Mouse (Mus musculus) forebrain, embryonic 10.5 days (tissue): ENCODE results near the gene Med12l. TPM values are rescaled to one million over a fixed set of nuclear protein-coding genes. Genes with fewer than 3 reads are reported as not detected.
A peak's percentile ranks its signal among the peaks of the same experiment; 100 is the strongest.
"Not testable (repeated sequence)": the region's sequence is repeated elsewhere in the genome, so short reads cannot be mapped to it uniquely, and the experiment has no call there.

Experiments
- DNase-seq: peaks from one replicate; pipeline ENCODE4 v3.0.0-alpha.2; 2017; ENCODE audit warnings: low spot score; ENCODE audit errors: extremely low spot score
- H3K27ac ChIP-seq: fragments of 300-500 bp; sonication (generic); 2 replicates; pipeline ENCODE4 v1.5.1; 2016; ENCODE audit warnings: mild to moderate bottlenecking
- H3K27me3 ChIP-seq: fragments of 300-500 bp; sonication (generic); 2 replicates; pipeline ENCODE4 v1.6.1; 2016; ENCODE audit warnings: mild to moderate bottlenecking; ENCODE audit not compliant: poor library complexity, severe bottlenecking
- H3K36me3 ChIP-seq: fragments of 300-500 bp; sonication (generic); replicated peaks from 2 replicates; pipeline ENCODE4 v1.6.1; 2016; ENCODE audit warnings: mild to moderate bottlenecking, moderate library complexity
- H3K4me1 ChIP-seq: fragments of 300-500 bp; sonication (generic); 2 replicates; pipeline ENCODE4 v1.6.1; 2016
- H3K4me3 ChIP-seq: fragments of 300-500 bp; sonication (generic); 2 replicates; pipeline ENCODE4 v1.5.1; 2016; ENCODE audit warnings: mild to moderate bottlenecking, moderate library complexity
- H3K9me3 ChIP-seq: fragments of 300-500 bp; sonication (generic); 2 replicates; pipeline ENCODE4 v1.6.1; 2016; ENCODE audit warnings: mild to moderate bottlenecking, moderate library complexity
- WGBS: fragments of 180-500 bp; shearing (Covaris S2); methylation state at CpG from one replicate; pipeline ENCODE4 v1.1.7; 2016; 5-methylcytosine and 5-hydroxymethylcytosine counted together
- polyA plus RNA-seq: library from polyadenylated mRNA; unstranded; fragments of >200 nt; fragmentation: Nextera tagmentation; extraction: Ambion mirVana; gene quantifications from 2 replicates; pipeline ENCODE4 v1.2.1, GENCODE M21; 2016

Gene Med12l
- polyA plus RNA-seq, 1 experiment from 2014 or later, result 3.1 TPM

- Histone ChIP-seq H3K36me3 (no peaks in the 10 kb centered on the region; the same call in 1 of the 2 replicates), H3K27ac (no peak overlapping the region), H3K4me1 (peaks cover 18% of the 10 kb centered on the region), H3K4me3 (no peak overlapping the region), H3K9me3 (no peaks in the 10 kb centered on the region), H3K27me3 (no peaks in the 10 kb centered on the region)
- 13% methylated on average over 6 of the region's 6 CpGs for WGBS
- no peak for DNase-seq
Measured at GRCm38 (mm10) chr3:59080293-59080916, 74.8 kb downstream of the Med12l start.

- no peaks in the 10 kb centered on the region for H3K27me3 ChIP-seq
- peak overlapping the region; percentile 35; the same call in 1 of the 2 replicates for H3K27ac ChIP-seq
- no peak for DNase-seq
- no peak overlapping the region for H3K4me3 ChIP-seq
- 12% methylated on average over 7 of the region's 7 CpGs for WGBS
- no peaks in the 10 kb centered on the region for H3K9me3 ChIP-seq
- peaks cover 18% of the 10 kb centered on the region for H3K4me1 ChIP-seq
- H3K36me3 ChIP-seq, result no peaks in the 10 kb centered on the region; the same call in 1 of the 2 replicates
Measured at GRCm38 (mm10) chr3:59080919-59081318, 75.3 kb downstream of the Med12l start.

- Histone ChIP-seq H3K36me3 (no peaks in the 10 kb centered on the region; the same call in 1 of the 2 replicates), H3K27ac (no peak overlapping the region), H3K4me3 (no peak overlapping the region), H3K27me3 (no peaks in the 10 kb centered on the region), H3K4me1 (no peaks in the 10 kb centered on the region), H3K9me3 (no peaks in the 10 kb centered on the region)
- 92% methylated on average over 11 of the region's 11 CpGs for WGBS
- DNase-seq, result no peak
Measured at GRCm38 (mm10) chr3:59092702-59093101, 87.1 kb downstream of the Med12l start.

GRCm38 (mm10) chr3:59097421-59097820 lies 91.8 kb downstream of the Med12l start:
- no peak for DNase-seq
- Histone ChIP-seq H3K36me3 (no peaks in the 10 kb centered on the region; the same call in 1 of the 2 replicates), H3K27ac (no peak overlapping the region), H3K4me3 (no peak overlapping the region), H3K27me3 (no peaks in the 10 kb centered on the region), H3K4me1 (no peaks in the 10 kb centered on the region), H3K9me3 (no peaks in the 10 kb centered on the region)
- 82% methylated on average over 6 of the region's 6 CpGs for WGBS

GRCm38 (mm10) chr3:59098540-59098939 lies 92.9 kb downstream of the Med12l start:
- Histone ChIP-seq H3K27ac (no peak overlapping the region), H3K4me1 (no peaks in the 10 kb centered on the region), H3K9me3 (no peaks in the 10 kb centered on the region), H3K4me3 (no peak overlapping the region), H3K36me3 (no peaks in the 10 kb centered on the region; the same call in 1 of the 2 replicates), H3K27me3 (no peaks in the 10 kb centered on the region)
- DNase-seq, result no peak
- 91% methylated on average over 10 of the region's 10 CpGs for WGBS

GRCm38 (mm10) chr3:59101218-59101986 lies 95.8 kb downstream of the Med12l start, which contains the start of gene Gpr171:
Gpr171 (minus strand) TSS chr3:59101821.
- Histone ChIP-seq H3K9me3 (no peaks in the 10 kb centered on the region), H3K4me3 (no peak within 1 kb of the TSS), H3K4me1 (no peaks in the 10 kb centered on the region), H3K27me3 (no peaks in the 10 kb centered on the region), H3K27ac (no peak within 1 kb of the TSS), H3K36me3 (no peaks in the 10 kb centered on the region)
- WGBS, result 88% methylated on average over 6 of the region's 6 CpGs
- DNase-seq, result no peak

GRCm38 (mm10) chr3:59102146-59102545 lies 96.5 kb downstream of the Med12l start:
- Histone ChIP-seq H3K27ac (no peak overlapping the region), H3K27me3 (no peaks in the 10 kb centered on the region)
- WGBS, result 88% methylated on average over 2 of the region's 2 CpGs

GRCm38 (mm10) chr3:59104462-59104861 lies 98.8 kb downstream of the Med12l start:
- no peaks in the 10 kb centered on the region for H3K27me3 ChIP-seq
- H3K4me1 ChIP-seq, result no peaks in the 10 kb centered on the region
- DNase-seq, result no peak
- no peaks in the 10 kb centered on the region for H3K36me3 ChIP-seq
- 84% methylated on average over 4 of the region's 4 CpGs for WGBS
- H3K9me3 ChIP-seq, result no peaks in the 10 kb centered on the region
- no peak overlapping the region for H3K27ac ChIP-seq
- H3K4me3 ChIP-seq, result no peak overlapping the region

More at GRCm38 (mm10) chr3:59102146-59102545, 96.5 kb downstream of the Med12l start:
- H3K4me1 ChIP-seq, result no peaks in the 10 kb centered on the region
- H3K4me3 ChIP-seq, result no peak overlapping the region
- H3K36me3 ChIP-seq, result no peaks in the 10 kb centered on the region
- DNase-seq, result no peak
- H3K9me3 ChIP-seq, result no peaks in the 10 kb centered on the region

- Histone ChIP-seq H3K27me3 (no peaks in the 10 kb centered on the region), H3K4me3 (no peak overlapping the region), H3K27ac (no peak overlapping the region), H3K9me3 (no peaks in the 10 kb centered on the region), H3K36me3 (no peaks in the 10 kb centered on the region), H3K4me1 (no peaks in the 10 kb centered on the region)
- DNase-seq, result no peak
- 93% methylated on average over 4 of the region's 4 CpGs for WGBS
Measured at GRCm38 (mm10) chr3:59107439-59107838, 101.8 kb downstream of the Med12l start.

GRCm38 (mm10) chr3:59109834-59110233 lies 104.2 kb downstream of the Med12l start:
- WGBS, result 90% methylated on average over 3 of the region's 3 CpGs
- not testable (repeated sequence) for H3K4me1 ChIP-seq, DNase-seq, H3K36me3 ChIP-seq, H3K4me3 ChIP-seq, H3K27me3 ChIP-seq, H3K9me3 ChIP-seq, H3K27ac ChIP-seq

- no peak for DNase-seq
- Histone ChIP-seq H3K9me3 (no peaks in the 10 kb centered on the region), H3K36me3 (peaks cover 8% of the 10 kb centered on the region), H3K4me1 (no peaks in the 10 kb centered on the region), H3K4me3 (no peak overlapping the region), H3K27me3 (no peaks in the 10 kb centered on the region), H3K27ac (no peak overlapping the region)
- WGBS, result 86% methylated on average over 3 of the region's 3 CpGs
Measured at GRCm38 (mm10) chr3:59111944-59112343, 106.3 kb downstream of the Med12l start.

GRCm38 (mm10) chr3:59113291-59113690 lies 107.7 kb downstream of the Med12l start:
- not testable (repeated sequence) for H3K36me3 ChIP-seq
- 95% methylated on average over 4 of the region's 4 CpGs for WGBS

GRCm38 (mm10) chr3:59113973-59114517 lies 108.4 kb downstream of the Med12l start:
- Histone ChIP-seq H3K27ac (no peak overlapping the region), H3K4me3 (no peak overlapping the region), H3K9me3 (no peaks in the 10 kb centered on the region), H3K36me3 (peaks cover 8% of the 10 kb centered on the region), H3K27me3 (no peaks in the 10 kb centered on the region), H3K4me1 (no peaks in the 10 kb centered on the region)
- WGBS, result 91% methylated on average over 8 of the region's 8 CpGs
- no peak for DNase-seq

More at GRCm38 (mm10) chr3:59113291-59113690, 107.7 kb downstream of the Med12l start:
- not testable (repeated sequence) for H3K9me3 ChIP-seq, DNase-seq, H3K27me3 ChIP-seq, H3K4me1 ChIP-seq, H3K27ac ChIP-seq, H3K4me3 ChIP-seq
